Mouse (Mus musculus) myocyte (in vitro differentiated cells): Measurements from ENCODE around the gene Mfap5.

Source experiments
- POLR2A ChIP-seq: IDR thresholded peaks from one replicate; pipeline ENCODE4 v1.6.1; 2011; ENCODE audit warnings: low read depth, mild to moderate bottlenecking, control low read depth, moderate library complexity; ENCODE audit not compliant: insufficient read length
- REST ChIP-seq: IDR thresholded peaks from one replicate; pipeline ENCODE4 v1.6.1; 2011; ENCODE audit warnings: mild to moderate bottlenecking, control low read depth, moderate library complexity; ENCODE audit not compliant: insufficient read depth, insufficient read length
- TCF12 ChIP-seq: IDR thresholded peaks from one replicate; pipeline ENCODE4 v1.6.1; 2011; ENCODE audit warnings: mild to moderate bottlenecking, control low read depth; ENCODE audit not compliant: poor library complexity, insufficient read depth, severe bottlenecking
- USF1 ChIP-seq: IDR thresholded peaks from one replicate; pipeline ENCODE4 v1.6.1; 2011; ENCODE audit warnings: low read depth, mild to moderate bottlenecking, control low read depth, moderate library complexity

DNA sequence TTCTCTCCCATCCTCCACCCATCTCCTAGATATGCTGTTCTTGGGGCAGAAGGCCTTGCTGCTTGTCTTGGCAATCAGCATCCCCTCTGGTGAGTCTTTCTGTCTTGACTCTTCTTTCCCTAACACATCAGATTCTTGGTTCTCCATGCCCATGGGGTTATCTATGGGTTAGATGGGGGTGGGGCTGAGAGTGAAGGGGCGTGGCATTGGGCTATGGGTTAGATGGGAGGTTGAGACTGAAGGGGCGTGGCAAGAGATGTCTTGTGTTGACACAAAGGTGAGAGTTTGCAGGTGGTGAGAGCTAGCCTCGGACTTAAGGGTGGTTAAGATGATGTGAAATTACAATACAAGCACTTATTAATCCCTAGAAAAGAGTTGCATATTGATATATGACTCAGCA, 8.7 kb downstream of the Mfap5 start:
- TF ChIP-seq POLR2A (no peak), TCF12 (no peak), USF1 (no peak), REST (no peak)
